Mouse (Mus musculus) heart, postnatal 0 days (tissue): ENCODE results near the gene Disp1.

ENCODE experiments used
- CTCF ChIP-seq: IDR thresholded peaks from 2 replicates; pipeline ENCODE4 v1.5.1; 2016; ENCODE audit warnings: antibody characterized with exemption, control low read depth, low read depth
- EP300 ChIP-seq: IDR thresholded peaks from 2 replicates; pipeline ENCODE4 v1.6.1; 2016; ENCODE audit warnings: antibody characterized with exemption, low read depth

- TF ChIP-seq CTCF (no peak), EP300 (no peak)
These were observed at the start of gene Disp1 for GRCm38 (mm10) chr1:183220796-183221718.
